Mouse (Mus musculus): Measurements from ENCODE around the gene Ahctf1. TPM values are rescaled to one million over a fixed set of nuclear protein-coding genes. Genes with fewer than 3 reads are reported as not detected.
"Not testable (repeated sequence)": the region's sequence is repeated elsewhere in the genome, so short reads cannot be mapped to it uniquely, and the experiment has no call there.

The Ahctf1 gene
- polyA plus RNA-seq, 1 experiment: 11.9 TPM

DNA sequence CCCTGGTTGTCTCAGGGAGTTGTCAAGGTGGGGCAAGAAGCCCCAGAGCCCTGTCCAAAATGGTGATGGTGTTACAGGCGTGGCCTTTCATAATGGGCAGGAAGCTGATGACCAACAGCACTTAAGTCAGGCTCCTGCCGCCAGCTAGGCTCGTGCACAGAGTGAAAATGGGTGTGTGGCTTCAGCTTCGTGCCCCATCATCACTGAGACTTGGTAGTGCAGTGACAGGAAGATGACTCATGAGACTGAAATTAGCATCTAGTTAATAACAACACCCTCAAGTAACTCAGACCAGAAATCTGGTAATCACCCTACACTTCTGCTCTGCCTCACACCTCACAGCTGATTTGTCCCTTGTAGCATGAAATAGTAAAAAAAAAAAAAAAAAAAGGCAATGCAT, 25.4 kb upstream of the Ahctf1 start:
- TF ChIP-seq CEBPB (IDR thresholded peaks at IDR 0.05; ENCODE audit: low read depth) (no peak), USF1 (IDR thresholded peaks at IDR 0.05; ENCODE audit: low read depth) (no peak), FOSL1 (IDR thresholded peaks at IDR 0.05; ENCODE audit: insufficient read depth, low read length, poor library complexity, severe bottlenecking) (no peak), CTCF (IDR thresholded peaks at IDR 0.05; ENCODE audit: control insufficient read depth, insufficient read depth, insufficient read length) (no peak), MYOD1 (IDR thresholded peaks at IDR 0.05; ENCODE audit: control insufficient read depth, insufficient read length, low read depth) (no peak), MYOG (IDR thresholded peaks at IDR 0.05; ENCODE audit: control insufficient read depth, extremely low read depth, insufficient read length) (no peak), MAX (IDR thresholded peaks at IDR 0.05) (no peak)
- no peak overlapping the region for H3ac ChIP-seq (ENCODE audit: control insufficient read depth, insufficient read length, low read depth)
- H3K4me3 ChIP-seq (ENCODE audit: insufficient read depth, poor library complexity, severe bottlenecking): no peak overlapping the region
- H3K36me3 ChIP-seq (ENCODE audit: control insufficient read depth, insufficient read depth): no peaks in the 10 kb centered on the region
- H3K27me3 ChIP-seq (ENCODE audit: control insufficient read depth, insufficient read depth, insufficient read length): no peaks in the 10 kb centered on the region
- H3K79me2 ChIP-seq (ENCODE audit: control insufficient read depth, insufficient read depth): no peaks in the 10 kb centered on the region
- H3K79me3 ChIP-seq (ENCODE audit: low read depth): no peaks in the 10 kb centered on the region

DNA sequence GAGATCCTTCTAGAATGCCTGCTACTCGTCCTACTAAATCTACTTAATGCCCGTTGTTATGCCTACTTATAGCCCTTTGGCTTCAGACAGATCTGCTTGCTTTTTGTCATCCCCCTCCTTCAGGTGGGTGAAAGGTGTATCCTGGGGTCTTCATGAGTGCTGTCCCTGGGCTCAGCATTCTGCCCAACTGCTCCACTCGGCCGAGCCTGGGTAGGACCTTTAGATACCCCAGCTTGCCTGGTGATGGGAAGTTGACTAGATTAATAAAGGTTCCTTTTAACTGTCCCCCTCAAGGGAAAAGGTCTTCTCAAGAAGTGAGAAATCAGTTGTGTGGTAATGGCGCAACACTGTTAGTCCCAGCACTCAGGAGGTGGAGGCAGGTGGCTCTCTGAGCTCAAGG, 24.6 kb upstream of the Ahctf1 start:
- H3K4me3 ChIP-seq (ENCODE audit: insufficient read depth, poor library complexity, severe bottlenecking): no peak overlapping the region
- no peaks in the 10 kb centered on the region for H3K79me3 ChIP-seq (ENCODE audit: low read depth)
- no peak overlapping the region for H3ac ChIP-seq (ENCODE audit: control insufficient read depth, insufficient read length, low read depth)
- TF ChIP-seq FOSL1 (IDR thresholded peaks at IDR 0.05; ENCODE audit: insufficient read depth, low read length, poor library complexity, severe bottlenecking): no peak
- no peak for TF ChIP-seq MYOG (IDR thresholded peaks at IDR 0.05; ENCODE audit: control insufficient read depth, extremely low read depth, insufficient read length)
- TF ChIP-seq MAX (IDR thresholded peaks at IDR 0.05): no peak
- no peak for TF ChIP-seq MYOD1 (IDR thresholded peaks at IDR 0.05; ENCODE audit: control insufficient read depth, insufficient read length, low read depth)
- TF ChIP-seq USF1 (IDR thresholded peaks at IDR 0.05; ENCODE audit: low read depth): no peak
- no peak for TF ChIP-seq CEBPB (IDR thresholded peaks at IDR 0.05; ENCODE audit: low read depth)
- TF ChIP-seq CTCF (IDR thresholded peaks at IDR 0.05; ENCODE audit: control insufficient read depth, insufficient read depth, insufficient read length): no peak
- no peaks in the 10 kb centered on the region for H3K27me3 ChIP-seq (ENCODE audit: control insufficient read depth, insufficient read depth, insufficient read length)
- no peaks in the 10 kb centered on the region for H3K79me2 ChIP-seq (ENCODE audit: control insufficient read depth, insufficient read depth)
- H3K36me3 ChIP-seq (ENCODE audit: control insufficient read depth, insufficient read depth): no peaks in the 10 kb centered on the region

DNA sequence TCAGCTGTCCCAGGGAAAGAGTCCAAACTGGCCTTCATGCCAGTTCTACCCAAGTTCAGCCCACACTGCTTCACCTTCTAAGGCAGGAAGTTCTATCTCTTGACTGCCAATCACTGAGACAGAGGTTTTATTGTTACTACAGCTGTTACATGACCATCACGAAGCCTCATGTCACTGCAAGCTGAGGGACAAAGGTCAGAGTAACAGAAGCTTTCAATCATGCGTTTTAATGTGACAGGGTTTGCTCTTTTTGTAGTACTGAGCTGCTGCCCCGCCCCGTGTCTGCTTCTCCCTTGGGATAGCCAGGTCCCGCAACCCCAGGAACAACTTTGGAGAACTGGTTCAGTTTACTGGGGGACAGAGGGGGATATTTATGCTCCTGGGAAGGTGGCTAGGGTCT, 21.1 kb upstream of the Ahctf1 start:
- Histone ChIP-seq H3K27me3 (ENCODE audit: control insufficient read depth, insufficient read depth, insufficient read length) (no peaks in the 10 kb centered on the region), H3K4me3 (ENCODE audit: insufficient read depth, poor library complexity, severe bottlenecking) (no peak overlapping the region), H3ac (ENCODE audit: control insufficient read depth, insufficient read length, low read depth) (no peak overlapping the region), H3K36me3 (ENCODE audit: control insufficient read depth, insufficient read depth) (no peaks in the 10 kb centered on the region), H3K79me2 (ENCODE audit: control insufficient read depth, insufficient read depth) (no peaks in the 10 kb centered on the region), H3K79me3 (ENCODE audit: low read depth) (no peaks in the 10 kb centered on the region)
- TF ChIP-seq USF1 (IDR thresholded peaks at IDR 0.05; ENCODE audit: low read depth) (no peak), MYOD1 (IDR thresholded peaks at IDR 0.05; ENCODE audit: control insufficient read depth, insufficient read length, low read depth) (peak; percentile 6)

DNA sequence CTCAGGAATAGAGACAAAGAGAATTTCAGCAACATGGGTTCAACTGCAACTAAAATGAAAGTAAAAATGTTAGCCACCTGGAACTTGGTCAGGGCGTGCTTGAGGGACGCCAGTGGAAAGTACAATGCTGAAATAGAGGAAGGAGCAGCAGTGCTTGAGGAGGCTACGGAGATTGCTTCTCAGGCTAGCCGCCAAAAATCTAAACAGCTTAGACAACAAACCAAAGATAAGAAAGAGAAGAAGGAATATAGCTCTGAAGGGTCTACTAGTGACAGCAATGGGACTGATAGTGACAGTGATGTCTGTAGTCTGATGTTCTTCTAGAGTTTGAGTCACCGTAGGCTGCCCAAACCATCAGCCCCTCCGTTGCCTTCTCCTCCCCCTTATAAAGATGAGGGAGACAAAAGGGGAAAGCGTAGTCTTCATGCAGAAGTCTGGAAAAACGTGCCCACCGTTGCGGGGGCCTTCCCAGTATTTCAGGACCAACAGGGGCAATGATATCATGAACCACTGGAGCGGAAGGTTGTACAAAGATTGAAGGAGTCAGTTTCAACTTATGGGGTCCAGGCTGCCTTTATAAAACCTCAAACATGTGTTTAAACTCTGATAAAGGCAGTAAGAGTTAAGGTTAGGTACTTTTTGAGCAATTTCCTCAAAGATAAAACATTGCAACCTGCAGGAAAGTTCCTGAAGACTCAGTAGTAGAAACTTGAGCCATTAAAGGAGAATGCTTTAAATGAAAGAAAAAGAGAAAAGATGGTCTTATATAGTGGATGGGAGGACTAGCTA, 15.2 kb upstream of the Ahctf1 start:
- H3K4me3 ChIP-seq (ENCODE audit: insufficient read depth, poor library complexity, severe bottlenecking); H3K27me3 ChIP-seq (ENCODE audit: control insufficient read depth, insufficient read depth, insufficient read length); H3K79me2 ChIP-seq (ENCODE audit: control insufficient read depth, insufficient read depth); H3ac ChIP-seq (ENCODE audit: control insufficient read depth, insufficient read length, low read depth); H3K36me3 ChIP-seq (ENCODE audit: control insufficient read depth, insufficient read depth); H3K79me3 ChIP-seq (ENCODE audit: low read depth): not testable (repeated sequence)

DNA sequence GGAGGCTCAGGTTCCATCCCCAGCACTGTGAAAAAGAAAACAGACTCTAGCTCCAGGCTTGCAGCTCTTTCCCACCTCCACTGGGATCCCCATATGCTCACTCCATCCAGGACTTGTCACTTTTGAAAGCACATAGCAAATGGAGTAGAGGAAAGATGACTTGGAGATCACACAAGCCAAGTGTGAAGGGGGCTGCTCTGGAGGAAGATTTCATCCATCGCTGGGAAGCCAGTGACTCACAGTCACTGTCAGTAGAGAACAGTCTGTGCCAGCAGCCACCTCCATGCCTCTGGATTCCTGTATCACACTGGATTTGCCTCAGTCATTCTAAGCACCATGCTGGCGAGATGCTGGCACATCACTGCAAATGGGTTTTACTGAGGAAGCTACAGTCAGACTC, 11.1 kb upstream of the Ahctf1 start:
- TF ChIP-seq MAX (IDR thresholded peaks at IDR 0.05) (no peak), MYOG (IDR thresholded peaks at IDR 0.05; ENCODE audit: control insufficient read depth, extremely low read depth, insufficient read length) (no peak), CEBPB (IDR thresholded peaks at IDR 0.05; ENCODE audit: low read depth) (no peak), CTCF (IDR thresholded peaks at IDR 0.05; ENCODE audit: control insufficient read depth, insufficient read depth, insufficient read length) (no peak), USF1 (IDR thresholded peaks at IDR 0.05; ENCODE audit: low read depth) (no peak), MYOD1 (IDR thresholded peaks at IDR 0.05; ENCODE audit: control insufficient read depth, insufficient read length, low read depth) (no peak), FOSL1 (IDR thresholded peaks at IDR 0.05; ENCODE audit: insufficient read depth, low read length, poor library complexity, severe bottlenecking) (no peak)
- Histone ChIP-seq H3K79me2 (ENCODE audit: control insufficient read depth, insufficient read depth) (no peaks in the 10 kb centered on the region), H3K27me3 (ENCODE audit: control insufficient read depth, insufficient read depth, insufficient read length) (no peaks in the 10 kb centered on the region), H3ac (ENCODE audit: control insufficient read depth, insufficient read length, low read depth) (no peak overlapping the region), H3K36me3 (ENCODE audit: control insufficient read depth, insufficient read depth) (no peaks in the 10 kb centered on the region), H3K79me3 (ENCODE audit: low read depth) (no peaks in the 10 kb centered on the region), H3K4me3 (ENCODE audit: insufficient read depth, poor library complexity, severe bottlenecking) (no peak overlapping the region)

GRCm38 (mm10) chr1:179813385-179813784, 9.9 kb upstream of the Ahctf1 start:
- TF ChIP-seq MAX (IDR thresholded peaks at IDR 0.05): no peak
- TF ChIP-seq CTCF (IDR thresholded peaks at IDR 0.05; ENCODE audit: control insufficient read depth, insufficient read depth, insufficient read length): no peak
- TF ChIP-seq MYOD1 (IDR thresholded peaks at IDR 0.05; ENCODE audit: control insufficient read depth, insufficient read length, low read depth): no peak
- Histone ChIP-seq H3K36me3 (ENCODE audit: control insufficient read depth, insufficient read depth) (no peaks in the 10 kb centered on the region), H3K27me3 (ENCODE audit: control insufficient read depth, insufficient read depth, insufficient read length) (no peaks in the 10 kb centered on the region), H3K4me3 (ENCODE audit: insufficient read depth, poor library complexity, severe bottlenecking) (no peak overlapping the region), H3K79me2 (ENCODE audit: control insufficient read depth, insufficient read depth) (no peaks in the 10 kb centered on the region), H3K79me3 (ENCODE audit: low read depth) (no peaks in the 10 kb centered on the region), H3ac (ENCODE audit: control insufficient read depth, insufficient read length, low read depth) (no peak overlapping the region)
